Mouse (Mus musculus): ENCODE measurements around the gene Uhrf1bp1. TPM values are rescaled to one million over a fixed set of nuclear protein-coding genes. Genes with fewer than 3 reads are reported as not detected.

Uhrf1bp1 gene
- polyA plus RNA-seq, 1 experiment, result 16.7 TPM

GRCm38 (mm10) chr17:27941178-27941577 is 84.9 kb downstream of the Uhrf1bp1 start:
- TF ChIP-seq POLR2A (IDR thresholded peaks at IDR 0.05; ENCODE audit: borderline replicate concordance, extremely low read depth, insufficient read depth, insufficient read length, poor library complexity, severe bottlenecking), result no peak

GRCm38 (mm10) chr17:27941698-27942097 is 85.5 kb downstream of the Uhrf1bp1 start:
- no peak for DNase-seq (ENCODE audit: low read depth)
- TF ChIP-seq CTCF (IDR thresholded peaks at IDR 0.05; ENCODE audit: borderline replicate concordance, extremely low read depth, insufficient read depth, insufficient read length) (no peak), POLR2A (IDR thresholded peaks at IDR 0.05; ENCODE audit: borderline replicate concordance, extremely low read depth, insufficient read depth, insufficient read length, poor library complexity, severe bottlenecking) (no peak)

More at GRCm38 (mm10) chr17:27941178-27941577, 84.9 kb downstream of the Uhrf1bp1 start:
- DNase-seq (ENCODE audit: low read depth), result no peak

- no peak for DNase-seq (ENCODE audit: low read depth)
- no peak for TF ChIP-seq CTCF (IDR thresholded peaks at IDR 0.05; ENCODE audit: borderline replicate concordance, extremely low read depth, insufficient read depth, insufficient read length)
- no peak for TF ChIP-seq POLR2A (IDR thresholded peaks at IDR 0.05; ENCODE audit: borderline replicate concordance, extremely low read depth, insufficient read depth, insufficient read length, poor library complexity, severe bottlenecking)
Observed at GRCm38 (mm10) chr17:27942131-27942530, 85.9 kb downstream of the Uhrf1bp1 start.

DNA sequence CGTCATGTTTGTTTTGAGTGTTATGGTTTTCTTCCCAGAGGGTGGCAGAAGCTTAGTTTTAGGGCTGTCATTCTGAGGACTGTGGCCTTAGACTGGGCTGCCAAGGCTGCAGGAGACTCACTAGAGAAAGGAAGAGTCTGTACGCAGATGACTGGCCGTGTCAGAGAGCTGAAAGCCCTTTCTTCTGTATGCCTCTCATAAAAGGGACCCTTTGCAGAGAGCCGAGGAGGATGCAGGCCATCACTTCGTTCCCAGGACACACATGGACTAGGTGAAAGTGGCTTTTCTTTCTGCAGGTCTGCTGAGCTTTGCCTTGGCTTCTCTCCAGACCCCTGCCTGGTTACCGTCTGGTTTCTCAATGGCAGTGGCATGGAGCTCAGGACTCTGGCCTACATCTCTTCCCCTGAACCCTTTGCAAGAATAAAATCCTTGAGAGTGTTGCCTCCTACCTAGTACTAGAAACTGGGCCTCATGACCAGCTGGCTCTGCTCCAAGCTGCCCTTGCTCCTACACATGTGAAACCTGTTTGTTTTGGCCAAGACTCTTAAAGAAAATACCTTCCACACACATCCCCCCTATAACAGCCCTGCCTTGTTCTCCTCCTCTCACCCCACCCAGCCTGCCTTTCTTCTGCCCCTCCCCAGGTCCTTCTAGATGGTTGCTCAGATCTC is 89.4 kb downstream of the Uhrf1bp1 start:
- TF ChIP-seq CTCF (IDR thresholded peaks at IDR 0.05; ENCODE audit: borderline replicate concordance, extremely low read depth, insufficient read depth, insufficient read length) (no peak), POLR2A (IDR thresholded peaks at IDR 0.05; ENCODE audit: borderline replicate concordance, extremely low read depth, insufficient read depth, insufficient read length, poor library complexity, severe bottlenecking) (no peak)
- peak; percentile 70 for DNase-seq (ENCODE audit: low read depth)

DNA sequence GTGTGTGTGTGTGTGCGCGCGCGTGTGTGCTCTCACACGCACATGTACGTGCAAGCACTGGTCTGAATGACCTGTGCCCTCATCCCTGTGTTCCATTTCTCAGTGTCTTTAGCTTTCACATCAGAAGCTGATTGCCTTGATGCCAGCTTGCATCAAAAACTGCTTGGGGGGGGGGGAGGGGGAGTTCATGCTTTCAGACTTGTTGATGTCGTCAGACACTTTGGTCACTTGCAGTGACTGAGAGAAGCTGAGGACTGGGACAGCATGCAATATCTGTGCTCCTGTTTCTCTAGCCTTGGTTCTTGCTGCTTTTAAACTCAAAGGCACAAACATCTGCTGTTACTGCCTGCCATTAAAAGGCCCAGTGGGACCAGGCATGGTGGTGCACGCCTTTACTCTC is 90.1 kb downstream of the Uhrf1bp1 start:
- DNase-seq (ENCODE audit: low read depth), result no peak
- no peak for TF ChIP-seq CTCF (IDR thresholded peaks at IDR 0.05; ENCODE audit: borderline replicate concordance, extremely low read depth, insufficient read depth, insufficient read length)
- TF ChIP-seq POLR2A (IDR thresholded peaks at IDR 0.05; ENCODE audit: borderline replicate concordance, extremely low read depth, insufficient read depth, insufficient read length, poor library complexity, severe bottlenecking), result no peak

- no peak for DNase-seq (ENCODE audit: low read depth)
- no peak for TF ChIP-seq POLR2A (IDR thresholded peaks at IDR 0.05; ENCODE audit: borderline replicate concordance, extremely low read depth, insufficient read depth, insufficient read length, poor library complexity, severe bottlenecking)
- TF ChIP-seq CTCF (IDR thresholded peaks at IDR 0.05; ENCODE audit: borderline replicate concordance, extremely low read depth, insufficient read depth, insufficient read length), result no peak
Observed at GRCm38 (mm10) chr17:27947155-27947554, 90.9 kb downstream of the Uhrf1bp1 start.

Other genes starting within 250 kb of the Uhrf1bp1 start
- 263 and 287 TPM in 2 replicates for gene Nudt3, start 232.9 kb upstream of the Uhrf1bp1 start, polyA plus RNA-seq (2012; rRNA removed)
- not detected in 2 replicates for gene RPS10-NUDT3, start 221.2 kb upstream of the Uhrf1bp1 start, polyA plus RNA-seq (2012; rRNA removed)
- 1,098 and 1,286 TPM in 2 replicates for gene Rps10, start 219.8 kb upstream of the Uhrf1bp1 start, polyA plus RNA-seq (2012; rRNA removed)
- gene Pacsin1, start 200.9 kb upstream of the Uhrf1bp1 start, polyA plus RNA-seq (2012; rRNA removed), result 19.0 and 27.8 TPM in 2 replicates
- 1.1 and 1.3 TPM in 2 replicates for gene Spdef, start 127.5 kb upstream of the Uhrf1bp1 start, polyA plus RNA-seq (2012; rRNA removed)
- 46.7 and 56.5 TPM in 2 replicates for gene D17Wsu92e, start 35.8 kb upstream of the Uhrf1bp1 start, polyA plus RNA-seq (2012; rRNA removed)
- 156 and 218 TPM in 2 replicates for gene Snrpc, start 18.3 kb upstream of the Uhrf1bp1 start, polyA plus RNA-seq (2012; rRNA removed)
- 84.7 and 119 TPM in 2 replicates for gene Anks1, start 52.9 kb downstream of the Uhrf1bp1 start, polyA plus RNA-seq (2012; rRNA removed)
- gene Taf11, start 53.4 kb downstream of the Uhrf1bp1 start, polyA plus RNA-seq (2012; rRNA removed), result 40.5 and 41.3 TPM in 2 replicates
- gene Tcp11, start 224.2 kb downstream of the Uhrf1bp1 start, polyA plus RNA-seq (2012; rRNA removed), result 2.4 and 2.8 TPM in 2 replicates

Measured in brain, embryonic 14.5 days (tissue).